Mouse (Mus musculus): ENCODE results near the gene Smtnl2.
A peak's percentile ranks its signal among the peaks of the same experiment; 100 is the strongest.

DNA sequence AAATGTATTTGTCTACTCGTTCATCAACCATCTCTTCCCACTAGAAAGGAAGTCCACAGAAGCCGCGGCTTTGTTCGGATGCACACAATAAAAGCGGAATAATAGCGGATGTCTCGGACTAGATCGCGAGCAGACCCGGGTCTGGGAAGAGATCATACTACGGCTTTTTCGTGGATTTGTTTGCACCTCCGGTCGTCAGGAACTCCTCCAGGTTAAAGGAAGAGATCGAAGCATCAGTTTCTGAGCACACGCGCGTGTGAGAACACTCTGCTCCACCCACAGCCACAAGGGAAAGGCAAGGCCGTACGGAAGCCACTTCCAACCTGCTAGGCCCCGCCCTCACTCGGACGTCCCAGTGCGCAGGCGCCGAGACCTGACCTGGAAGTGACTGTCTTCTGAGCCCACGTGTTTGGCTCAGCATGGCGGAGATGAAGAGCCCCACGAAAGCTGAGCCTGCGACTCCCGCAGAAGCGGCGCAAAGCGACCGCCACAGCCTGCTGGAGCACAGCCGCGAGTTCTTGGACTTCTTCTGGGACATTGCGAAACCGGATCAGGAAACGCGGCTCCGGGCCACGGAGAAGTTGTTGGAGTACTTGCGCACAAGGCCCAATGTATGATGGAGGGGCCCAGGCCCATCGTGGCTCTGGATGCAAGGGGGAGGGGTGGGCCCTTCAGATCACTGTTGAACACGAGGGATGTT lies 29.6 kb upstream of the Smtnl2 start, which contains the start of gene Mybbp1a:
- TF ChIP-seq CTCF (IDR thresholded peaks at IDR 0.05; ENCODE audit: low read depth, low read length) (no peak), POLR2A (IDR thresholded peaks at IDR 0.05; ENCODE audit: extremely low read depth, insufficient read depth, low read length) (peak; percentile 54; the same call in 1 of the 2 replicates)
